Mouse (Mus musculus) thymus, postnatal 14 days (tissue): ENCODE measurements around the gene Kcnc1.

ENCODE experiments used
- DNase-seq: peaks from one replicate; pipeline ENCODE4 v3.0.0; 2021

Gene Kcnc1

GRCm38 (mm10) chr7:46422764-46423412 is 26.6 kb downstream of the Kcnc1 start:
- DNase-seq, result peak; percentile 77

GRCm38 (mm10) chr7:46423951-46424350 is 27.7 kb downstream of the Kcnc1 start:
- no peak for DNase-seq

- no peak for DNase-seq
Observed at GRCm38 (mm10) chr7:46425012-46425411, 28.7 kb downstream of the Kcnc1 start.

- DNase-seq, result no peak
Observed at GRCm38 (mm10) chr7:46433874-46434273, 37.6 kb downstream of the Kcnc1 start.

GRCm38 (mm10) chr7:46435833-46436232 is 39.5 kb downstream of the Kcnc1 start:
- DNase-seq, result no peak

- no peak for DNase-seq
Observed at GRCm38 (mm10) chr7:46438537-46439141, 42.3 kb downstream of the Kcnc1 start.

GRCm38 (mm10) chr7:46443163-46443562 is 46.9 kb downstream of the Kcnc1 start:
- no peak for DNase-seq

- DNase-seq, result no peak
Observed at GRCm38 (mm10) chr7:46445896-46446295, 49.6 kb downstream of the Kcnc1 start.

GRCm38 (mm10) chr7:46447473-46448165 is 51.3 kb downstream of the Kcnc1 start:
- DNase-seq, result no peak

- DNase-seq, result no peak
Observed at GRCm38 (mm10) chr7:46448922-46449645, 52.8 kb downstream of the Kcnc1 start.

- no peak for DNase-seq
Observed at GRCm38 (mm10) chr7:46453930-46454679, 57.8 kb downstream of the Kcnc1 start.

- no peak for DNase-seq
Observed at GRCm38 (mm10) chr7:46457889-46458288, 61.6 kb downstream of the Kcnc1 start.

- no peak for DNase-seq
Observed at GRCm38 (mm10) chr7:46459200-46459599, 62.9 kb downstream of the Kcnc1 start.

- DNase-seq, result no peak
Observed at GRCm38 (mm10) chr7:46459605-46460245, 63.4 kb downstream of the Kcnc1 start.

GRCm38 (mm10) chr7:46462287-46462686 is 66.0 kb downstream of the Kcnc1 start:
- DNase-seq, result no peak

GRCm38 (mm10) chr7:46463136-46463535 is 66.8 kb downstream of the Kcnc1 start:
- no peak for DNase-seq

- no peak for DNase-seq
Observed at GRCm38 (mm10) chr7:46466422-46466981, 70.2 kb downstream of the Kcnc1 start.

GRCm38 (mm10) chr7:46469542-46469941 is 73.2 kb downstream of the Kcnc1 start:
- DNase-seq, result no peak

GRCm38 (mm10) chr7:46471054-46471737 is 74.9 kb downstream of the Kcnc1 start:
- DNase-seq, result no peak

- DNase-seq, result no peak
Observed at GRCm38 (mm10) chr7:46473141-46473540, 76.8 kb downstream of the Kcnc1 start.

- no peak for DNase-seq
Observed at GRCm38 (mm10) chr7:46475464-46475863, 79.2 kb downstream of the Kcnc1 start.
